Mouse (Mus musculus): ENCODE results near the gene Nr2e3.
"Not testable (repeated sequence)": the region's sequence is repeated elsewhere in the genome, so short reads cannot be mapped to it uniquely, and the experiment has no call there.

Gene Nr2e3

GRCm38 (mm10) chr9:59951001-59951750 lies 9.3 kb downstream of the Nr2e3 start:
- no peak for DNase-seq (ENCODE audit: low spot score in 2 of 2)

DNA sequence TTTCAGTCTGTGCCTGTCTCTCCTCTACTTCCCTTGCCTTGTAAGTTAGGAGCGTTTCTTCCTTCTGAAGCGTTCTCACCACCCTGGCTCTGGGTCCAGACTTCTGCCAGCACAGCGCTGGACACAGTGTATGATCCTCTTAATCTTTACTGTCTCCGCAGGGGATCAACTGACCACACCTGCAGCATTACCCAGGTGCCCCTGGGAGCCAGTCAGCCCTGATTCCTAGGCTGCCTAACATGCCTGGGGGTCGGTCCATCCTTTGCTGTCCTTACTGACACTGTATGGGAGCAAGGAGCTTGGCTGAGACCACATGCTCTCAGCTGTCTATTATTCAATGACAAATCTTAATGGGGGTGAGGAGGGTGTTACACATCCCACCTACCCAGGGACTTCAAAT lies 10.5 kb downstream of the Nr2e3 start:
- DNase-seq (ENCODE audit: low spot score in 2 of 2), result no peak

GRCm38 (mm10) chr9:59949511-59949910 lies 10.9 kb downstream of the Nr2e3 start:
- DNase-seq (ENCODE audit: low spot score in 2 of 2), result no peak

DNA sequence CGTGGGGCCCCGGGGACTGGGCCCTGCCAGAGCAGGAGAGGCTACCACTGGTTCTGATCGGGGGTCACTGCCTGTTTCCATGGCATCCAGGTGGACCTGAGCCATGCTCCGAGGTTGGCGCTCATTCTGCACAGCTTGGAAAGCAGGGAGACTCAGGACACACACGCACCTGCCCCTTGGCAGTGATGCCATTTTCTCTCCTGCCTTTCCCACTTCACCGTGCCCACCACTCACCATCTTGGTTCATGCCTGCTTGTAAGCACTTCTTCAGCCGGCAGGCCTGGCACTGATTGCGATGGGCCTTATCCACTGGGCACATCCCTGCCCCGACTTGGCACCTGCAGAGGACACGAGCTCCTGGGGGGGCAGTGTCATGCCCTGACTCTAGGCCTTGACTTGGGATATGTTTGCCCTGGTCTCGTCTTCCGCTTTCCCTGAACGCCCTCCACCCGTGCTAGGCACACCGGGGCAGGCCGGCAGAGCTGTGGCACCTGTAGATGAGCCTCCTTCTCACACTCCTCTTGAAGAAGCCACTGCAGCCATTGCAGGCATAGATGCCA lies 11.7 kb downstream of the Nr2e3 start:
- no peak for DNase-seq (ENCODE audit: low spot score in 2 of 2)

DNA sequence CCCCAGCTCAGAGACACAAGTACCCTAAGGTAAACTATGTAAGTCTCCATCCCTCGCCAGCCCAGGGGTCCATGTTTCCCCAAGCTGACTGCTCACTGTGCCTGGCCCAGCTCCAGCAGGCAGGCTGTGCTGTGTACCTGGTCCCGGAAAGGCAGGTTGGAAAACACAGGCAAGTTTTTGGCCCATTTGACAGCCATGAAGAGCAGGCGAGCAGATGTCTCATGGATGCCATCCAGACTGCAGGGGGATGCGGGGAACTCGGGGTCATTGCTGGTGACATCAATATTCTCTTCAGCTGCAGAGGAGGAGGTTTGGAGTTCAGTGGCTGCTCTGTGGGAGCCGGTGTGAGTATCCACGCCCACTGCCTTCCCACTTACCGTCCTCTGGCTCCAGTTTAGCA lies 12.2 kb downstream of the Nr2e3 start:
- no peak for DNase-seq (ENCODE audit: low spot score in 2 of 2)

GRCm38 (mm10) chr9:59947271-59947670 lies 13.2 kb downstream of the Nr2e3 start:
- no peak for DNase-seq (ENCODE audit: low spot score in 2 of 2)

GRCm38 (mm10) chr9:59945241-59945640 lies 15.2 kb downstream of the Nr2e3 start:
- no peak for DNase-seq (ENCODE audit: low spot score in 2 of 2)

DNA sequence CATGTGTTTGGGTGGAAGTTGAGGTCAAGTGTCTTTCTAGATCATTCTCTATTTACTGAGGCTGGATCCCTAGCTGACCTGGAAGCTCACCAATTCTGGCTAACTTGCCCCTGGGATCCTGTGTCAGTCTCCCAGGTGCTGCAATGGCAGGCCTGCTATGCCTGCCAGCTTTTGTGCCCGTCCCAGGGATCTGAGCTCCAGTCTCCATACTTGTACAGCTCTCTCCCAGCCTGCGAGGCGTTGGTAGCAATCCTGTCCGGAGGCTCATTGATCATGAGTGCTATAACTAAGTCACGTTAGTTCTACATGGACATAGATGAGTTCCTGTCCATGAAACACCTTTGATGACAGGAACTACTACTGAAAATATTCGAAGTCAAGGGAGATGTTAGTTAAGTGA lies 16.6 kb downstream of the Nr2e3 start:
- no peak for DNase-seq (ENCODE audit: low spot score in 2 of 2)

- DNase-seq (ENCODE audit: low spot score in 2 of 2), result no peak
Measured at GRCm38 (mm10) chr9:59942501-59943085, 17.9 kb downstream of the Nr2e3 start.

GRCm38 (mm10) chr9:59941885-59942350 lies 18.5 kb downstream of the Nr2e3 start:
- DNase-seq (ENCODE audit: low spot score in 2 of 2), result no peak

DNA sequence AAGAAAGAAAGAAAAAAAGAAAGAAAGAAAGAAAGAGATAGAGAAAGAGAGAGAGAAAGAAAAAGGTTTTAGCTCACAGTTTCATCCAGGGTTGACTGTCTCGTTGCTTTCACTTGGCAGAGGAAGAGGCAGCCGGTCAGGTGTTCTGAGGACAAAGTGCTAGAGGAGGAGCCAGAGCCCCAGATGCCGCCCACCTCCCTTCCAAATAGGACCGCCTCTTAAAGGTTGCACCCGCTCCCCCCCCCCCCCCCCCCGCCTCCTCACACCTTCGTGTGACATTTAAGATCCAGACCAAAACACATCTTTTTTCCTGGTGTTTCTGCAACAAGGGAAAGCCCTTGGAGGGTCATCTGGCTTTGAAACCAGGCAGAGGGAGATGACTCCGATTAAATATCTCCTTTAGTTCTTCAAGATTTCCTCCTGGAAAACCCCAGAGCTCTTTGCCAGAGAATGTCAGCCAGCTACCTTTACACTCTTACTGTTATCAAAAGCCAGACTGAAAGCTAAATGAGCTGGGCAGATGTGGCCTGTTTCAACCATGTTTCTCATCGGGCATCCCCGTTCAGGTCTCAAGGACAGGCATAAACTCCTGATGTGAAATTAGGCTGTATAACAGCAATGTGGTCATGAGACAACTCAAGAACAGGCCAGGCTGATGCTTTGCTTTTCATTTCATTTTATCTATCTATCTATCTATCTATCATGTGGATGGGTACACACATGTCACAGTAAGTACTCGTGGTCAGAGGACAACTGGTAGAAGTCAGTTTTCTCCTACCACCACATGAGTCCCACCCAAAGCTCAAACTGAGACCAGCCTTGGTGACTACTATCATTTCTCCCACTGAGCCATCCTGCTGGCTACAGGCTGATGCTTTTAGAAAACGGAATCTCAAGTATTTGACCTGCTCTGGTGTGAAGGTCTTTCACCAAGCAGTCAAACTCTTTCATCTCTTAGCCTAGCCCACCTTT lies 19.3 kb downstream of the Nr2e3 start:
- DNase-seq (ENCODE audit: low spot score in 2 of 2), result no peak

DNA sequence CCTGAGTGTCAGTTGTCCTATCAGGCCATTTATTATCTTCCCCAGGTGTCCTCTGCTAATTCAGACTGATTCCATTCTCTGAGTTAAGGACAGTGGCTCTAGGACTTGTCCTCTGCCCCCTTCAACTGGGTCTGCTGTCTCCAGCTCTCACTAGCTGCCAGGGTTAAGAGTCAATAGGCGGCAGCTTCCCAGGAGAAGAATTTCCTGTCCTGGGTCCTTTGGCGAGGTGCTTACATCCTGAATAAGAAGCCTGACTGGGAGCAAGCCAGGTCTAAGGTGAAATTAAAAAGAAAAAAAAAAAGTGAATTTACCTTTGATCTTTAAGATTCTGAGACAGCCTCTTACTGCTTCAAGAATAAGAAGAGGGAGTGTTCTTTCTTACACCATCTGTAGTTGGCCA lies 20.8 kb downstream of the Nr2e3 start:
- DNase-seq (ENCODE audit: low spot score in 2 of 2), result no peak

- no peak for DNase-seq (ENCODE audit: low spot score in 2 of 2)
Measured at GRCm38 (mm10) chr9:59938529-59938928, 21.9 kb downstream of the Nr2e3 start.

- not testable (repeated sequence) for DNase-seq (ENCODE audit: low spot score in 2 of 2)
Measured at GRCm38 (mm10) chr9:59935866-59936265, 24.6 kb downstream of the Nr2e3 start.

GRCm38 (mm10) chr9:59930248-59930647 lies 30.2 kb downstream of the Nr2e3 start:
- DNase-seq (ENCODE audit: low spot score in 2 of 2), result no peak

- DNase-seq (ENCODE audit: low spot score in 2 of 2), result no peak
Measured at GRCm38 (mm10) chr9:59914761-59915160, 45.7 kb downstream of the Nr2e3 start.

- no peak for DNase-seq (ENCODE audit: low spot score in 2 of 2)
Measured at GRCm38 (mm10) chr9:59903382-59903781, 57.1 kb downstream of the Nr2e3 start.
